Mouse (Mus musculus): ENCODE measurements around the gene Ces1f.
"Not testable (repeated sequence)": the region's sequence is repeated elsewhere in the genome, so short reads cannot be mapped to it uniquely, and the experiment has no call there.

Ces1f gene

GRCm38 (mm10) chr8:93279556-93279955 lies at the start of gene Ces1f:
Gene Ces1f, minus strand, starts transcription at chr8:93279747.
- DNase-seq (ENCODE audit: low read depth, low spot score): no peak

GRCm38 (mm10) chr8:93325123-93325522 lies 45.6 kb upstream of the Ces1f start:
- no peak for DNase-seq (ENCODE audit: low read depth, low spot score)

DNA sequence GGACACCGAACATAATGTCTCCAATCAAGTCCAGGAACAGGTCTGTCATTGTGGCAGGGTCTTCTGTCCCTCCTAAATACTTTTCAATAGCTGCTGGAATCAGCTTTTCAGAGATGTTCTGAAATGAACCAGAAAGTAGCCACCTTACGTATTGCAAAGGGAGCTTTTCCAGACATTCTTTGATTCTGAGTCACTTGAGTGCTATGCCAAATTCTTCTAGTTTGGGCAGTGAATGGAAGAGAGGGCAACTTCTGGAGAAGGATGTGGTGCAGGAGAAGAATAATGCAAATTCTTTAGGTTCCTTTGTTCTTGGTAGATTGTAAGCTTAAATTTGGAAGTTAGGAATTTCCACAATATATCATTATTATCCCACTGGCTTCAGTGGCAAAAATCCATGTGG lies 37.5 kb upstream of the Ces1f start:
- no peak for DNase-seq (ENCODE audit: low read depth, low spot score)

DNA sequence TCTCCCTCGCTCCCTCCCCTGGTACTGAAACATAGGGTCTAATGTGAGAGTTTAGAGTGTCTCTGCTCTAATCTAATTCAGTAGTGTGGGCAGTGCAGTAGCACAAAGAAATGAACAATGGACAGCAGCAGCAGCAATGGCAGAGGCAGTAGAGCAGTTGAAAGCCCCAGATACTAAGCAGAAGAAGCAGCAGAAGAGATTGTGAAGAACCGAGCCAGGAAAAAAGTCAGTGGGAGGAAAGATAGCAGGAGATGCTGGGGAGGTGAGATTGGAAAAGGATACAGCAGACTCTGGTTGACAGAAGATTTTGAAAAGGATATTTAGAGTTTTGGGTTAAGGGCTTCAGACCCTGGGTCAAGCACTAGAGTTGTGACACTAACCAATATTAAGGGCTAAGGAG lies 36.0 kb upstream of the Ces1f start:
- DNase-seq (ENCODE audit: low read depth, low spot score): no peak

DNA sequence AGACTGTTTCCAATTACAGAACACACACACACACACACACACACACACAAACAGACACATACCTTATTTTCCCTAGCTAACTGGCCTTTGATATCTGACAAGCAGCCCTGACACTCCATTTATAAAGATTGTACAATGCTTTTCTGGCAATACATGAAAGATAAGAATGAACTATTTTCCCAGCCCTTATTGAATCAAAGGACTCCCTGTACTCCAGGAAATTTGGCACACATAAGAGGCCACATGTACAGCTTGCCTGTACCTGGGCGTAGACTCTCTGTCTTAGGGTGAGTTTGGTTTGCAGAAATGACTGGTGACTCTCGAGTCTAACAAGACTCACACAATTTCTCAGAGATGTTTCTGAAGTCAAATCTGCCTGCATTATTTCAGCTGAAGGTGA lies 4.3 kb upstream of the Ces1f start:
- no peak for DNase-seq (ENCODE audit: low read depth, low spot score)

GRCm38 (mm10) chr8:93282349-93282748 lies 2.8 kb upstream of the Ces1f start:
- DNase-seq (ENCODE audit: low read depth, low spot score): no peak

GRCm38 (mm10) chr8:93278176-93278805 lies 1.3 kb downstream of the Ces1f start:
- DNase-seq (ENCODE audit: low read depth, low spot score): no peak

DNA sequence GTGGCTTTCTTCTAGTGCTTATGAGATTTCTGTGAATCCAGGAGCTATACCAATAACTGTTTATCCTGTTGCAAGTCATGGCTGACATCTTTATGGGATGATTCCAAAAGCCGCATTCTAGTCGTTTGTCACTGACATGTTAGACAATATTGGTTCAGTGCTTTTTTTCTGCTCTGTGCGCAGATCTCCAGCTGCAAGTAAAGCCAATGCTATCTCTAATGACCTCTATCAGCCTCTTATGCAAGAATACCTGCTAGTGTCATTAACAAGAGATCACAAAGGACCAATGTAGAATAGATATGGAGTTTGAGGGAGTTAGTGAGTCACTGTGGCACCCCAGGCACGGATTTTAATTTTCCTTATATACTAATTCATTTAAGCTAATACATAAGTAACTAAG lies 4.9 kb downstream of the Ces1f start:
- no peak for DNase-seq (ENCODE audit: low read depth, low spot score)

- no peak for DNase-seq (ENCODE audit: low read depth, low spot score)
Observed at GRCm38 (mm10) chr8:93273321-93273720, 6.2 kb downstream of the Ces1f start.

DNA sequence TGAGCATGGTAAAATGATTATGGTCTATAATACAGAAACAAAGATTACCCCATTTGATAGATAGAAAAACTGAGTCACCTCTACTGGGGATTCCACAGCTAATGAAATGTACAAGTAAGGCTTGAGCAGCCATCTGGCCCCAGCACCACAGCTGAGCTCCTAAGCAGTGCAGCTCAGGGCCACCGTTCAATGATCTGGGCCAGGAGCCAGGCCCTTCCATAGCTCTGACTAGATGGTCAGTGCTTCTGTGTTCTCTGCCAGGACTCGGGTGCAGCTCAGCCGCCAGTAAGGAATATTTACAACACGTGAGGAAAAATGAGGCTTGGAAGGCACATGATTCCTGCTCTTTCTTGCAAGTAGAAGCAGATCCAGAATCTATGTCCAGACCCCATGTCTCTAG lies 6.9 kb downstream of the Ces1f start:
- DNase-seq (ENCODE audit: low read depth, low spot score): no peak

- no peak for DNase-seq (ENCODE audit: low read depth, low spot score)
Observed at GRCm38 (mm10) chr8:93261436-93261835, 18.1 kb downstream of the Ces1f start.

- DNase-seq (ENCODE audit: low read depth, low spot score): no peak
Observed at GRCm38 (mm10) chr8:93252400-93252925, 27.1 kb downstream of the Ces1f start.

GRCm38 (mm10) chr8:93246057-93246456 lies 33.5 kb downstream of the Ces1f start:
- DNase-seq (ENCODE audit: low read depth, low spot score): no peak

DNA sequence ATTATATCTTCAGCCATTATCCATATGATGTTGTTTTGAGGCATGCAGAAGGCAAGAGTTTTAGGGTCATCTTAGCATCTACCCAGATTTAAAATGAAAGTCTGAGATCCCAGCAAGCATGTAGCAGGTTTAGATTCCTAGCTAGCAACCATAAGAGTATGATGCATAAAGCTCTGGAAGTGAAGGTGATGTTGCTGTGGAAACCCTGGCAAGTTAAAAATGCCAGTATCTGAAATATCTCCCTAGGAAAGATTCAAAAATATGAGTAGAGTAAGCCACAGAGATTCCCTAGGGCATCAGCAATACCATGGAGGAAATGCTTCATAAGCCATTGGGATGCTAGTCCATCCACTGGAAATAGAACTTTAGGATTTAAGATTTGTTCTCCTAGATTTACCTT lies 39.7 kb downstream of the Ces1f start:
- DNase-seq (ENCODE audit: low read depth, low spot score): no peak

GRCm38 (mm10) chr8:93235681-93236080 lies 43.9 kb downstream of the Ces1f start:
- no peak for DNase-seq (ENCODE audit: low read depth, low spot score)

- DNase-seq (ENCODE audit: low read depth, low spot score): no peak
Observed at GRCm38 (mm10) chr8:93234706-93235105, 44.8 kb downstream of the Ces1f start.

DNA sequence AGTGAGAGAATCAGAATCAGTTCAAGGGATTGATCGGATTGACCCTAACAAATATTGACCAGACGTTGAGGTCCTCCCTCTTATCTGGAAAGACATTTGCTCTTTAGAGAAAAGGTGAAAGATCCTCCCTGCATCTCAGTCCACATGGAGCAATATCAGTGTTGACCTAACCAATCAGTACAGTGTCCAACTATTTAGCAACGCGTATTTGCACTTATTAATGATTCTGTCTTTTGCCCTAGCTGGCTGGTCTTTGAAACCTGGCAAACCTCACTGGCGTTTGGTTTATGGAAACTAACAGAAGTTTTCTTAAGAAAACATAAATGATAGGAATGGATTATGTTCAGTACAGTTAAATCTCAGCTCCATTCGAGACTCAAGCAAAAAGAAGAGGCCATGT lies 45.5 kb downstream of the Ces1f start:
- DNase-seq (ENCODE audit: low read depth, low spot score): no peak

GRCm38 (mm10) chr8:93229446-93229845 lies 50.1 kb downstream of the Ces1f start, which contains the start of gene Ces1e:
Gene Ces1e, minus strand, starts transcription at chr8:93229619.
- no peak for DNase-seq (ENCODE audit: low read depth, low spot score)

- DNase-seq (ENCODE audit: low read depth, low spot score): no peak
Observed at GRCm38 (mm10) chr8:93228673-93229370, 50.7 kb downstream of the Ces1f start.

- DNase-seq (ENCODE audit: low read depth, low spot score): not testable (repeated sequence)
Observed at GRCm38 (mm10) chr8:93226471-93226870, 53.1 kb downstream of the Ces1f start.

- no peak for DNase-seq (ENCODE audit: low read depth, low spot score)
Observed at GRCm38 (mm10) chr8:93221896-93222295, 57.7 kb downstream of the Ces1f start.

- DNase-seq (ENCODE audit: low read depth, low spot score): no peak
Observed at GRCm38 (mm10) chr8:93217867-93218266, 61.7 kb downstream of the Ces1f start.

GRCm38 (mm10) chr8:93217375-93217774 lies 62.2 kb downstream of the Ces1f start:
- no peak for DNase-seq (ENCODE audit: low read depth, low spot score)

Measured in A20 (cell line).